Mouse (Mus musculus): ENCODE results near the gene Tll1.
"Not testable (repeated sequence)": the region's sequence is repeated elsewhere in the genome, so short reads cannot be mapped to it uniquely, and the experiment has no call there.

The Tll1 gene

DNA sequence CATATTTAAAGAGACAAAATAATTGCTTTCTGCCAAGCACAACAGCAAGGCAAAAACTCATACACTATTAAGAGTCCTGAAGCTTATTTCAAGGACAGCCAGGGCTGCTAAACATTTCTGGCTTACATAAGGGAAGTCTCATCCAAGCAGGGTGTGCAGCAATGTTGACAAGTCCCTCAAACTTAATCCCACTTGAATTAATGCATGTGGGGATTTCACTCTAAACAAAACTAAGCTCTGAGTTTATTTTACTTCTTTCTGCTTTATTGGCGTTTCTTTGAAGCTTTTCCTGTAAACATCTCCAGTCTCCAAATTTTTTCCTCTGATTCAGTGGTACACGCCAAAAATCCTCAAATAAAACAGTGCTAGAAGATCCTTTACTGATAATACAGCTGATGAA, 146.2 kb downstream of the Tll1 start:
- DNase-seq (ENCODE audit: low spot score in 2 of 2) = no peak

DNA sequence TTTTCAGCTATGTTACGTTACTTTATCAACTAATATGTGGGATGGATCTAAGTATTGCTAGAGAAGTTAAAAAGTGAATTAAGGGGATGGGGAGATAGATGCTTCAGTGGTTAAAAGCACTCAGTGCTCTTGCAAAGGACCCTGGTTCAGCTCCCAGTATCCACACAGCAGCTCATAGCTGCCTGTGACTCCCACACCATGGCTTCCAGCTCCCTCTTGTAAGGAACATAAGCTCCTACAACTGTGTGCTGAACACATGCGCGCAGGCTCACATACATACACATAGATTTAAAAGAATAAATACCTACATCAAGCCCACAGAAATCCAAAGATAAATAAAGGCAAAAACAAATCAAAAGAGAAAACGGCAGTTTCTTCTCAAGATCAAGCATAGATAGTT, 148.5 kb downstream of the Tll1 start:
- no peak for DNase-seq (ENCODE audit: low spot score in 2 of 2)

DNA sequence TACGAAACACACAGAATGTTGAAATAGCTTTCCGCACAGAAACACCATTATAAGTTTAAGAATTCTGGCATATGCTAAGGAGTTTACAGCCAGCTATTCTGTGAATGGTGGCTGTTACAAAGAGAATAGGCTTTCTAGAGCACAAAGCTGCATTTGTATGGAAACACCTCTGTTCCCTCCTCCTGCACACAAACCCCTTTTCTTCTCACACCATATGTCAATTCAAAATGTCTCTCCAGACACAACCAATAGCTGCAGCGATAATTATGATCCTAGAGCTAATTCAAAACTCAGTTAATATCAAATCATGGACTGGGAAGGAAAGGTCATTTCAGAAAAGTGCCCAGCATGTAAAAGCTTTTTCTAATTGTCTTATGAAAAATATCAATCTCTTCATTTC, 157.5 kb downstream of the Tll1 start:
- DNase-seq (ENCODE audit: low spot score in 2 of 2) = no peak

GRCm38 (mm10) chr8:64047963-64048505, 158.0 kb downstream of the Tll1 start:
- DNase-seq (ENCODE audit: low spot score in 2 of 2) = no peak

GRCm38 (mm10) chr8:64041303-64041884, 164.7 kb downstream of the Tll1 start:
- DNase-seq (ENCODE audit: low spot score in 2 of 2) = no peak

GRCm38 (mm10) chr8:64030672-64031385, 175.2 kb downstream of the Tll1 start:
- no peak for DNase-seq (ENCODE audit: low spot score in 2 of 2)

DNA sequence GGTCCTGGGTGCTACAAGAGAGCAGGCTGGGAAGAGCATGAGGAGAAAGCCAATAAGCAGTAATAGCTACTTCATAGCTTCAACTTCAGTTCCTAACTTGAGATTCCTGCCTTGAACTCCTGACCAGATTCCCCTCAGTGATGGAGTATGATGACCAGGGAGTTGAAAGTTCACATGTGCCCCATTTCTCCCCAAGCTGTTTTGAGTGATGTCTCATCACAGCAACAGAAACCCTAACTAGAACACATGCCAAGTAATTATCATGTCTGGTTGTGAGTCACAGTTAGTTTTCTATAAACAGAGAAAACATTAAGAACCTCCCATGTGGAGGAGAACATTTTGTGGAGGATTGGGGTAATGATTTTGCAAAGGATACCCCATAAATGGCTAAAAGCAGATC, 176.0 kb downstream of the Tll1 start:
- DNase-seq (ENCODE audit: low spot score in 2 of 2) = no peak

DNA sequence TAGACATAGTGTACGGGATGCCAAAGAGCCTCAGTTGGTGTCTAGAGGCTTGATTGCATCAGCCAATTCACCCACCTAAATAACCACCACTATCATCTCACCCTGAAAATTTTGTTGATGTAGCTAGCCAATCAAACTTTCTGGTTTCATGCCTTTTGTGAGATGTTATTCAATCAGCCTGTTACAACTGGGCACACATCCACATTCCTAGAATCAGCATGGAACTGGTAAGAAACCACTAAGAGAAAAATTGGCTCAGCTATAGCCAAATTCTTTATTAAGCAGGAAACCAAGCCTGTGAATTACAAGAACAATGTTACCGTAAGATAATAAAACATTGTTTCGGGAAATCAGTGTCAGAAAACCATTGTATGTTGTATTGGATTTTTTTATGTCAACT, 176.5 kb downstream of the Tll1 start:
- DNase-seq (ENCODE audit: low spot score in 2 of 2) = no peak

DNA sequence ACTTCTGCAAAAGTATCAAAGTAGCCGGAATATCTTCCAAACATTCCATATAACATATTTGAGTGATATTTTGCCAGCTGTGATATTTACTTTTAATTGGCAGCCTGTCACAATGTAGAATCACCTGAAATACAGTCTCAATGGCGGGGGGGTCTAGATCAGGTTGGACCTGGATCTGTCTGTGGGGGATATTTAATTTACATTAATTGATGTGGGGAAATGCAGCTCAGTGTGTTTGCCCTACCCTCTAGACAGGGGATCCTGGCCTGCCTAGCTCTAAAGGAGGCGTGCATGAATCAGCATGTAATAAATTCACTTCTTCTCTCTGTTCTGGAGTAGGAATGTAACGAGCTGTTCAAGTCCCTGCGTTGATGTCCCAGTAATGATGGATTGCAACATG, 181.7 kb downstream of the Tll1 start:
- no peak for DNase-seq (ENCODE audit: low spot score in 2 of 2)

DNA sequence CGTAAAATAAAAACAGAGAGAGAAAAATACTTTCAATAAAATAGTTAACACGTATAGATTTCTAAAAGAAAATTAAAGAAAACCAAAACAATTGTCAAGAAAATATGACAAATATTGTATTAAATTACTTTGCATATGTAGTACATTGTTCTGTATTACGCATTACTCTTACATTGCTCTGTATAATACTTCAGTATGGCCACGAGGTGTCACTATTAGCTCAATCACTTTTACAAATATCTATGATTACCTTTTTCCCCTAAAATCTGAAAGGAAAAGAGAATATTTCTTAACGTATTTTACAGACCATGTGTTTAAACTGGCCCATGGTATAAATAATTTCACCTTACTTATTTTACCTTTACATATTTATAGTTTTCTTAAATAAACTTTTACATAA, 182.5 kb downstream of the Tll1 start:
- DNase-seq (ENCODE audit: low spot score in 2 of 2) = no peak

DNA sequence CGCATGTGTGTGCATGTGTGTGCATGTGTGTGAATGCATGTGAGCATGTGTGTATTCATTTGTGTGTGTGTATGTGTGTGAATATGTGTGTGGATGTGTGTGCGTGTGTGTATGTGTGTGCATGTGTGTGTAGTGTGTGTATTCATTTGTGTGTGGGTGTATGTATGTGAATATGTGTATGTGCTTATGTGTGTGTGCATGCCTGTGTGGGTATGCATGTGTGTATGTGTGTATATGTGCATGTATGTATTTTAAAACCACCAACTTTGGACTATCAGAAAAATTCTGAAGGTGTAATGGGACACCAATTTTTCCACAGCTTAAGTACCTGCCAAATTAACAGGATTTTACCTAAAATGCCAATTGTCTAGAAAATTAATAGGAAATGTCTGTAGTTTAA, 183.0 kb downstream of the Tll1 start:
- DNase-seq (ENCODE audit: low spot score in 2 of 2) = no peak

DNA sequence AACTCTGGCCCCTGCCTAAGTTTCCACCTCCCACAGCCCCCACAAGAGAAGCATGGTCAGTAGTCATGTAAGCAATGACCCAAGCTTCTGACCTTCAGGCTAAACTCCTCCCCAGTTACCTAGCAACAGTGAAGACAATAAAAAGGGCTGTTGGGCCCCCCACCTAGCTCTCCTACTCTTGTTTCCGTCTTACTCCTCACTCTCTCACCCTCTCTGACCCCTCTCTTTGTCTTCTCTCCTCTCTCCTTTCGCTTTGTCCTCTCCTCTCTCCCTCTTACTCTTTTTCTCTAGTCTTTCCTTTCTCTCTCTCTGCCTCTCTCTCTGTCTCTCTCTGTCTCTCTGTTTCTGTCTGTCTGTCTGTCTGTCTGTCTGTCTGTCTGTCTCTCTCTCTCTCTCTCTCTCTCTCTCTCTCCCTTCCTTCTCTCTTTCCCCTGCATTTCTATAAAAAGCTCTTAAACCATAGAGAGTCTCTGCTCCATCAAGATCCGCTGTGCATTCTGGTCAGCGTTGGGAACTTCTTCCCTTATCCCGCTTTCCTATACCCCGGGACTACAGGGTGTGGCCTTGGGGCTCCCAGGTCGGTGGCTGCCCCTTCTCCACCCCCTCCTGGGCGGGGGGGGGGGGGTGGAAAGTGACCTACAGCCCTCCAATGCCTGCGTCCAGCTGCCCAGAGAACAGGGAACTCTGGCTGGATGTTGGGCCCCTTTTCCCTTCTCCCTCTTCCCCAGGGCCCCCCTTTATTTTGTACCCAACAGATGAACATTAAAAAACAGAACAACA, 235.3 kb downstream of the Tll1 start:
- DNase-seq (ENCODE audit: low spot score in 2 of 2) = not testable (repeated sequence)
